Mouse (Mus musculus) erythroblast, embryonic 14.5 days (primary cell): ENCODE measurements around the gene Casp2.

Experiments
- GATA1 ChIP-seq: IDR thresholded peaks from 2 replicates; pipeline ENCODE4 v1.6.1; 2012; ENCODE audit warnings: low read length, inconsistent platforms, mixed read lengths
- TAL1 ChIP-seq: IDR thresholded peaks from 3 replicates; pipeline ENCODE4 v1.6.1; 2012; ENCODE audit warnings: low read length, inconsistent platforms, mixed read lengths

DNA sequence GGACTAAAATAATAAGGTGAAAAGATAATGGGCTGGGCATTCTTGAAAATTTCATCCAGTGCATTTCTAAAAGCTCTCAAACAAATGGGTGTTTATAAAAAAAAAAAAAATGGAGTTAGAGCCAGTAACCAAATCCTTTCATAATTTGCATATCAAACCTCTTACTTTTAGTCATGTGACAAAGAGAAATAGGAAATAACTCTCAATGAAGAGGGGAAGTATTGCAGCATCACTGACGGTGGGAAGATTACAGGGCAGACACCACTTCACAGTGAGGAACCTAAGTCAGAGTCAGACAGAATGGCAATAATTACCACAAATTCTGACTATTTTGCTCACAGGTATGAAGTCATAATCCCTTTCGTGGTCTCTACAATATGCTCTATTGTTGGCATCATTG lies 49.8 kb upstream of the Casp2 start, which contains the start of gene Tas2r144:
- no peak for TF ChIP-seq GATA1
- TF ChIP-seq TAL1 = no peak
